9 mouse cellular contexts compared by ENCODE assay signal in genomic region chr10:118640121-118640809, GRCm38 (mm10).
DNase-seq lines count a peak whose midpoint lies in the region; ATAC-seq and TF ChIP-seq lines count a peak whose summit lies in the region.
"Had no signal": no experiment of that assay in that cellular context is flagged by ENCODE, and none has a peak within 500 bp of the region (broad histone marks: within the 10 kb centered on the region; RNA-seq: fewer than 3 reads in every experiment).

No protein-coding gene starts in this region.

- H3ac ChIP-seq in myocyte (ENCODE audit: control insufficient read depth, insufficient read length), result no peak overlapping the region

- no peak for TF ChIP-seq POLR2A in myocyte (IDR thresholded peaks at IDR 0.05; ENCODE audit: insufficient read length, low read depth)

- no peak overlapping the region for H3K4me2 ChIP-seq in limb, embryonic 13.5 days (replicated peaks)
- H3K4me2 ChIP-seq in forebrain, embryonic 13.5 days, result peak overlapping the region; percentile 11
- no peak overlapping the region for H3K4me2 ChIP-seq in hindbrain, embryonic 11.5 days (replicated peaks; ENCODE audit: low read depth, low read length)
- H3K4me2 ChIP-seq in myocyte (ENCODE audit: low read depth), result peak overlapping the region; percentile 61
- H3K4me2 ChIP-seq: limb, embryonic 15.5 days had no signal

- DNase-seq in limb, embryonic 10.5 days (ENCODE audit: low spot score), result no peak
- DNase-seq in hindbrain, embryonic 11.5 days (ENCODE audit: low spot score), result peak; percentile 11
- DNase-seq in spleen, adult 18-20 months, result no peak
- no peak for DNase-seq in frontal cortex, postnatal 10 days (ENCODE audit: low spot score in 2 of 2)

- H3K36me3 ChIP-seq in limb, embryonic 13.5 days, result no peaks in the 10 kb centered on the region
- H3K36me3 ChIP-seq in limb, embryonic 10.5 days, result no peaks in the 10 kb centered on the region
- H3K36me3 ChIP-seq in forebrain, embryonic 13.5 days (ENCODE audit: poor library complexity, severe bottlenecking), result no peaks in the 10 kb centered on the region
- H3K36me3 ChIP-seq in hindbrain, embryonic 11.5 days (ENCODE audit: control insufficient read depth, insufficient read depth, low read length), result no peaks in the 10 kb centered on the region
- no peaks in the 10 kb centered on the region for H3K36me3 ChIP-seq in myocyte (ENCODE audit: control insufficient read depth, insufficient read depth)
- H3K36me3 ChIP-seq: limb, embryonic 15.5 days had no signal

- H3K4me1 ChIP-seq in limb, embryonic 13.5 days, result no peaks in the 10 kb centered on the region; the same call in 1 of the 2 replicates
- H3K4me1 ChIP-seq in limb, embryonic 10.5 days, result no peaks in the 10 kb centered on the region
- H3K4me1 ChIP-seq in forebrain, embryonic 13.5 days, result peaks cover 17% of the 10 kb centered on the region
- H3K4me1 ChIP-seq in hindbrain, embryonic 11.5 days (replicated peaks; ENCODE audit: control insufficient read depth, insufficient read depth, low read length), result 0 out of 2 replicates have a peak, but pooled peaks cover 2% of the 10 kb centered on the region
- H3K4me1 ChIP-seq: limb, embryonic 15.5 days had no signal

- ATAC-seq in limb, embryonic 13.5 days (ENCODE audit: low FRiP score, low read depth), result peak; percentile 75
- ATAC-seq in forebrain, embryonic 13.5 days, result peak; percentile 75
- 0 out of 2 replicates have a peak, but pooled peaks have one; percentile 23 for ATAC-seq in hindbrain, embryonic 11.5 days (ENCODE audit: low FRiP score)
- ATAC-seq: intestine, postnatal 0 days had no signal

- no peaks in the 10 kb centered on the region for H3K27me3 ChIP-seq in limb, embryonic 13.5 days
- no peaks in the 10 kb centered on the region for H3K27me3 ChIP-seq in limb, embryonic 10.5 days (ENCODE audit: low read depth, poor library complexity, severe bottlenecking)
- H3K27me3 ChIP-seq in forebrain, embryonic 13.5 days, result no peaks in the 10 kb centered on the region
- H3K27me3 ChIP-seq in hindbrain, embryonic 11.5 days (ENCODE audit: control insufficient read depth, insufficient read depth, low read length), result no peaks in the 10 kb centered on the region
- no peaks in the 10 kb centered on the region for H3K27me3 ChIP-seq in myocyte (ENCODE audit: control insufficient read depth, insufficient read depth, insufficient read length)
- H3K27me3 ChIP-seq: limb, embryonic 15.5 days had no signal

- no peaks in the 10 kb centered on the region for H3K9me3 ChIP-seq in limb, embryonic 13.5 days
- H3K9me3 ChIP-seq in limb, embryonic 10.5 days (replicated peaks), result no peaks in the 10 kb centered on the region
- H3K9me3 ChIP-seq in forebrain, embryonic 13.5 days (replicated peaks), result no peaks in the 10 kb centered on the region
- H3K9me3 ChIP-seq in hindbrain, embryonic 11.5 days (ENCODE audit: control insufficient read depth, low read length), result no peaks in the 10 kb centered on the region
- H3K9me3 ChIP-seq: limb, embryonic 15.5 days had no signal

- H3K9ac ChIP-seq in limb, embryonic 13.5 days, result no peak overlapping the region
- 0 out of 2 replicates have a peak overlapping the region, but pooled peaks have one; percentile 9 for H3K9ac ChIP-seq in forebrain, embryonic 13.5 days
- no peak overlapping the region for H3K9ac ChIP-seq in hindbrain, embryonic 11.5 days (ENCODE audit: low read depth, low read length)
- H3K9ac ChIP-seq: limb, embryonic 15.5 days had no signal

- H3K4me3 ChIP-seq in limb, embryonic 13.5 days, result no peak overlapping the region
- H3K4me3 ChIP-seq in limb, embryonic 10.5 days, result no peak overlapping the region
- no peak overlapping the region for H3K4me3 ChIP-seq in forebrain, embryonic 13.5 days
- H3K4me3 ChIP-seq in hindbrain, embryonic 11.5 days (ENCODE audit: low read depth, low read length), result no peak overlapping the region
- H3K4me3 ChIP-seq in myocyte, result no peak overlapping the region
- H3K4me3 ChIP-seq: limb, embryonic 15.5 days had no signal

- H3K79me2 ChIP-seq in myocyte (ENCODE audit: control insufficient read depth, insufficient read depth), result no peaks in the 10 kb centered on the region

- H3K27ac ChIP-seq in limb, embryonic 13.5 days, result no peak overlapping the region
- H3K27ac ChIP-seq in limb, embryonic 10.5 days, result no peak overlapping the region
- H3K27ac ChIP-seq in forebrain, embryonic 13.5 days, result peak overlapping the region; percentile 86
- H3K27ac ChIP-seq in hindbrain, embryonic 11.5 days (ENCODE audit: low read depth, low read length), result peak overlapping the region; percentile 44; the same call in 1 of the 2 replicates
- H3K27ac ChIP-seq: limb, embryonic 15.5 days had no signal

- 71% methylated on average over 7 of the region's 7 CpGs for WGBS in limb, embryonic 13.5 days
- 74% methylated on average over 7 of the region's 7 CpGs for WGBS in limb, embryonic 10.5 days
- WGBS in forebrain, embryonic 13.5 days, result 40% methylated on average over 7 of the region's 7 CpGs
- WGBS in hindbrain, embryonic 11.5 days, result 52% methylated on average over 7 of the region's 7 CpGs

TF ChIP-seq in myocyte, 11 proteins besides CTCF, POLR2A, EP300 and RAD21:
- TF ChIP-seq USF1 (IDR thresholded peaks at IDR 0.05; ENCODE audit: low read depth), result no peak
- TF ChIP-seq MAX (IDR thresholded peaks at IDR 0.05; ENCODE audit: low read depth), result no peak
- TF ChIP-seq TCF3 (IDR thresholded peaks at IDR 0.05; ENCODE audit: insufficient read length, low read depth), result no peak
- no peak for TF ChIP-seq POLR2AphosphoS2 (IDR thresholded peaks at IDR 0.05; ENCODE audit: insufficient read length, low read depth)
- TF ChIP-seq TCF12 (IDR thresholded peaks at IDR 0.05; ENCODE audit: insufficient read depth, poor library complexity, severe bottlenecking), result peak; percentile 94
- no peak for TF ChIP-seq E2F4 (IDR thresholded peaks at IDR 0.05; ENCODE audit: insufficient read depth)
- TF ChIP-seq REST (IDR thresholded peaks at IDR 0.05; ENCODE audit: insufficient read depth, insufficient read length), result no peak
- TF ChIP-seq CEBPB (IDR thresholded peaks at IDR 0.05; ENCODE audit: insufficient read depth, poor library complexity, severe bottlenecking), result no peak
- TF ChIP-seq MYOG (IDR thresholded peaks at IDR 0.05; ENCODE audit: control insufficient read depth in 1 of 3, insufficient read depth in 1 of 3, insufficient read length in 2 of 3, low read depth in 2 of 3), result peak in 2 of 3 experiments; percentile 81 to 84
- TF ChIP-seq SRF (IDR thresholded peaks at IDR 0.05; ENCODE audit: control insufficient read depth, insufficient read length, low read depth), result no peak
- TF ChIP-seq MYOD1 (IDR thresholded peaks at IDR 0.05; ENCODE audit: control insufficient read depth in 1 of 3, insufficient read length in 2 of 3, low read depth in 2 of 3), result peak; percentile 65 to 90 (median 82)

Comparison
In these comparisons a context has a peak if more than half of its experiments do, and no peak if none do; other contexts are left out.
1. ATAC-seq: peak in every context shown above with its lines; median percentile 75 in limb, embryonic 13.5 days; 75 in forebrain, embryonic 13.5 days; 23 in hindbrain, embryonic 11.5 days.
2. H3K27ac ChIP-seq: peak in forebrain, embryonic 13.5 days (single experiment) and hindbrain, embryonic 11.5 days (single experiment); none in limb, embryonic 13.5 days (single experiment) and limb, embryonic 10.5 days (single experiment).
3. H3K4me2 ChIP-seq: peak in forebrain, embryonic 13.5 days (single experiment) and myocyte (single experiment); none in limb, embryonic 13.5 days (single experiment) and hindbrain, embryonic 11.5 days (single experiment).